Mouse (Mus musculus) forebrain, embryonic 13.5 days (tissue): ENCODE measurements around the gene Sgcb. TPM values are rescaled to one million over a fixed set of nuclear protein-coding genes. Genes with fewer than 3 reads are reported as not detected.

ENCODE experiments used
- ATAC-seq: fragments of 200-750 bp; cut with Nextera tagmentation; 2 replicates; pipeline ENCODE4 v1.8.0; 2017
- H3K27ac ChIP-seq: fragments of 300-500 bp; sonication (generic); 2 replicates; pipeline ENCODE4 v1.5.1; 2015; ENCODE audit warnings: inconsistent platforms, mild to moderate bottlenecking, moderate library complexity
- H3K27me3 ChIP-seq: fragments of 300-500 bp; sonication (generic); 2 replicates; pipeline ENCODE4 v1.6.1; 2015; ENCODE audit warnings: mild to moderate bottlenecking, inconsistent platforms
- H3K36me3 ChIP-seq: fragments of 300-500 bp; sonication (generic); 2 replicates; pipeline ENCODE4 v1.6.1; 2015; ENCODE audit warnings: mild to moderate bottlenecking, inconsistent platforms; ENCODE audit not compliant: poor library complexity, severe bottlenecking
- H3K4me1 ChIP-seq: fragments of 300-500 bp; sonication (generic); 2 replicates; pipeline ENCODE4 v1.6.1; 2015; ENCODE audit warnings: inconsistent platforms
- H3K4me2 ChIP-seq: fragments of 300-500 bp; sonication (generic); 2 replicates; pipeline ENCODE4 v1.6.1; 2015; ENCODE audit warnings: inconsistent platforms, mild to moderate bottlenecking, moderate library complexity
- H3K4me3 ChIP-seq: fragments of 300-500 bp; sonication (generic); 2 replicates; pipeline ENCODE4 v1.5.1; 2015; ENCODE audit warnings: mild to moderate bottlenecking, inconsistent platforms
- H3K9ac ChIP-seq: fragments of 300-500 bp; sonication (generic); 2 replicates; pipeline ENCODE4 v1.6.1; 2015; ENCODE audit warnings: mild to moderate bottlenecking, inconsistent platforms
- H3K9me3 ChIP-seq: fragments of 300-500 bp; sonication (generic); replicated peaks from 2 replicates; pipeline ENCODE4 v1.6.1; 2016; ENCODE audit warnings: inconsistent platforms
- WGBS: fragments of 180-500 bp; shearing (Covaris S2); methylation state at CpG from one replicate; pipeline ENCODE4 v1.1.7; 2015; 5-methylcytosine and 5-hydroxymethylcytosine counted together
- polyA plus RNA-seq: library from polyadenylated mRNA; unstranded; fragments of >200 nt; fragmentation: Nextera tagmentation; extraction: Ambion mirVana; gene quantifications from 2 replicates; pipeline ENCODE4 v1.2.1, GENCODE M21; 2015

Sgcb gene
- polyA plus RNA-seq, 1 experiment from 2014 or later: 20.5 TPM

GRCm38 (mm10) chr5:73669386-73669785 lies 21.8 kb upstream of the Sgcb start:
- Histone ChIP-seq H3K4me3 (no peak overlapping the region), H3K9ac (no peak overlapping the region), H3K4me2 (peak overlapping the region; percentile 38), H3K36me3 (no peaks in the 10 kb centered on the region), H3K4me1 (no peaks in the 10 kb centered on the region), H3K27ac (no peak overlapping the region), H3K9me3 (no peaks in the 10 kb centered on the region), H3K27me3 (0 out of 2 replicates have a peak, but pooled peaks cover 2% of the 10 kb centered on the region)
- ATAC-seq: no peak
- WGBS: 52% methylated on average over 26 of the region's 26 CpGs

GRCm38 (mm10) chr5:73667877-73668276 lies 20.3 kb upstream of the Sgcb start:
- Histone ChIP-seq H3K27ac (no peak overlapping the region), H3K4me2 (no peak overlapping the region), H3K9me3 (no peaks in the 10 kb centered on the region), H3K4me1 (no peaks in the 10 kb centered on the region), H3K27me3 (0 out of 2 replicates have a peak, but pooled peaks cover 2% of the 10 kb centered on the region), H3K4me3 (no peak overlapping the region), H3K9ac (no peak overlapping the region), H3K36me3 (no peaks in the 10 kb centered on the region)
- 88% methylated on average over 2 of the region's 2 CpGs for WGBS
- no peak for ATAC-seq

- H3K27me3 ChIP-seq: 0 out of 2 replicates have a peak, but pooled peaks cover 2% of the 10 kb centered on the region
- no peak overlapping the region for H3K4me2 ChIP-seq
- H3K36me3 ChIP-seq: no peaks in the 10 kb centered on the region
- 95% methylated on average over 2 of the region's 2 CpGs for WGBS
- H3K27ac ChIP-seq: no peak overlapping the region
- no peaks in the 10 kb centered on the region for H3K4me1 ChIP-seq
- no peak overlapping the region for H3K9ac ChIP-seq
- no peaks in the 10 kb centered on the region for H3K9me3 ChIP-seq
- no peak for ATAC-seq
- no peak overlapping the region for H3K4me3 ChIP-seq
Measured at GRCm38 (mm10) chr5:73666695-73667094, 19.1 kb upstream of the Sgcb start.

DNA sequence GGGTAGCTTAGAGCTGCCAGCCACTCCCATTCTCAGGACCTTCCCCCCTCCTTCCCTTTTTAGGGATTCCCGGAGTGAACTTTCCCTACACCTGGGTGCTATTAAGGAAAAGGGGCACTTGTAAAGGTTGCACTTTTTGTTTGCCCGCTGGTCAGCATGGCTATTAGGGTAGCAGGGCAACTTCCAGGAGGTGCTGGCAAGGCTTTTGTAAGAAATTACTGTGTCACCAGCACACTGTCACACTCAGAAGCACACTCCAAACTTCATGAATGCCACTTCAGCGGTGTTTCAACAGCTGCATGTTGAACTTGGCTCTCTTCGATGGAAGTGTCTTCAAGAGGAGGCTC lies 4.2 kb upstream of the Sgcb start:
- H3K4me2 ChIP-seq: peak overlapping the region; percentile 88
- no peaks in the 10 kb centered on the region for H3K9me3 ChIP-seq
- WGBS: 2% methylated on average over 4 of the region's 4 CpGs
- no peaks in the 10 kb centered on the region for H3K36me3 ChIP-seq
- no peak for ATAC-seq
- H3K4me1 ChIP-seq: peaks cover 26% of the 10 kb centered on the region
- H3K9ac ChIP-seq: peak overlapping the region; percentile 47; the same call in 1 of the 2 replicates
- peaks cover 68% of the 10 kb centered on the region for H3K27me3 ChIP-seq
- no peak overlapping the region for H3K27ac ChIP-seq
- H3K4me3 ChIP-seq: peak overlapping the region; percentile 45

DNA sequence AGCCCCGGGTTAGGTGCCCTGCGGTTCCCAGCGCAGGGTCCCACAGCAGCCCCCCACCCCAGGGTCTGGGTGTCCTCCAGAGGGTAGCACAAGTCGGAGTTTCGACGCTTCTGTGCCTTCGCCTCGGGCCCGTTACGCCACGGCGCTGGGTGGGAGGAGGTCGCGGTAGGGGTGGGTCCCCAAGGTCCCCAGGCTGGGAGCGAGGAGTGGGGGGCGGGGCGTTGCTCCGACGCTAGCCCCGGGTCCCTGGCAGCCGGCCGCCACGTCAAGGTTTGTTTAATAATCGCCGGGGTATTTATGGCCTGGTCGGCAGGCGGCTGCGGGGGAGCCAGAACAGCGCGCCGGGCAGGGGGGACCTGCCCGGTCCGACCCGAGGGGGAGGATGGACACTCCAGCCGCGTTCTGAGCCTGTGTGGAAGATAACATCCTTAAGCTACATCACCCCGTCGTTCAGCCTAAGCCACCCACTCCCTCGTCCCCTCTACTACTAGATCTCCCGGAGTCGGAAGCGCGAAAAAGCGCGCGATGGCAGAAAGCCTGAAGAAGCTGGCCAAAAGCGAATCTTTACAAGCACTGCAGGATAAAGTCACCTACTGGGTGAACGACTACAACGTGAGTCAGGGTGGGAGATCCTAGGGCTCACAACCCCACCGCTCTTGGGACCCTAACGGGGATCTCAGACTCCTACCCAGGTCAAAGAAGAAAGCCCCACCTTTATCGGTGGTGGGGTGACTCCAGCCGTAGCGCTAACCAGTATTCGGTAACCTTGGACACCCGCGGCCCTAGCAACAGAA lies 3.7 kb upstream of the Sgcb start, which contains the start of gene Spata18:
Spata18 (plus strand) TSS at position 319 of the 794 bp plus-strand sequence.
- Histone ChIP-seq H3K36me3 (no peaks in the 10 kb centered on the region), H3K27ac (no peak within 1 kb of the TSS), H3K27me3 (peaks cover 68% of the 10 kb centered on the region), H3K4me3 (peak within 1 kb of the TSS; percentile 45), H3K9ac (peak within 1 kb of the TSS; percentile 47), H3K4me2 (peak within 1 kb of the TSS; percentile 88), H3K9me3 (no peaks in the 10 kb centered on the region), H3K4me1 (peaks cover 32% of the 10 kb centered on the region)
- WGBS: under 1% methylated on average over 53 of the region's 57 CpGs
- 0 out of 2 replicates have a peak, but pooled peaks have one; percentile 11 for ATAC-seq

GRCm38 (mm10) chr5:73650365-73650964 lies 2.9 kb upstream of the Sgcb start:
- Histone ChIP-seq H3K27me3 (peaks cover 68% of the 10 kb centered on the region), H3K4me2 (peak overlapping the region; percentile 88), H3K4me1 (peaks cover 33% of the 10 kb centered on the region), H3K36me3 (no peaks in the 10 kb centered on the region), H3K9me3 (no peaks in the 10 kb centered on the region), H3K27ac (no peak overlapping the region), H3K4me3 (peak overlapping the region; percentile 45), H3K9ac (peak overlapping the region; percentile 47; the same call in 1 of the 2 replicates)
- under 1% methylated on average over 15 of the region's 15 CpGs for WGBS
- no peak for ATAC-seq

- H3K4me2 ChIP-seq: no peak overlapping the region
- no peak for ATAC-seq
Measured at GRCm38 (mm10) chr5:73642091-73642490, 5.5 kb downstream of the Sgcb start.

GRCm38 (mm10) chr5:73641058-73641457 lies 6.5 kb downstream of the Sgcb start:
- Histone ChIP-seq H3K4me2 (no peak overlapping the region), H3K4me3 (no peak overlapping the region), H3K36me3 (peaks cover 33% of the 10 kb centered on the region), H3K27ac (no peak overlapping the region), H3K9ac (no peak overlapping the region), H3K9me3 (no peaks in the 10 kb centered on the region), H3K4me1 (peaks cover 4% of the 10 kb centered on the region; the same call in 1 of the 2 replicates), H3K27me3 (no peaks in the 10 kb centered on the region)
- ATAC-seq: no peak
- 97% methylated on average over 3 of the region's 3 CpGs for WGBS

More at GRCm38 (mm10) chr5:73642091-73642490, 5.5 kb downstream of the Sgcb start:
- no peaks in the 10 kb centered on the region for H3K27me3 ChIP-seq
- H3K9ac ChIP-seq: no peak overlapping the region
- no peak overlapping the region for H3K4me3 ChIP-seq
- 84% methylated on average over 4 of the region's 4 CpGs for WGBS
- no peak overlapping the region for H3K27ac ChIP-seq
- peaks cover 13% of the 10 kb centered on the region for H3K4me1 ChIP-seq
- H3K9me3 ChIP-seq: no peaks in the 10 kb centered on the region
- peaks cover 33% of the 10 kb centered on the region for H3K36me3 ChIP-seq

DNA sequence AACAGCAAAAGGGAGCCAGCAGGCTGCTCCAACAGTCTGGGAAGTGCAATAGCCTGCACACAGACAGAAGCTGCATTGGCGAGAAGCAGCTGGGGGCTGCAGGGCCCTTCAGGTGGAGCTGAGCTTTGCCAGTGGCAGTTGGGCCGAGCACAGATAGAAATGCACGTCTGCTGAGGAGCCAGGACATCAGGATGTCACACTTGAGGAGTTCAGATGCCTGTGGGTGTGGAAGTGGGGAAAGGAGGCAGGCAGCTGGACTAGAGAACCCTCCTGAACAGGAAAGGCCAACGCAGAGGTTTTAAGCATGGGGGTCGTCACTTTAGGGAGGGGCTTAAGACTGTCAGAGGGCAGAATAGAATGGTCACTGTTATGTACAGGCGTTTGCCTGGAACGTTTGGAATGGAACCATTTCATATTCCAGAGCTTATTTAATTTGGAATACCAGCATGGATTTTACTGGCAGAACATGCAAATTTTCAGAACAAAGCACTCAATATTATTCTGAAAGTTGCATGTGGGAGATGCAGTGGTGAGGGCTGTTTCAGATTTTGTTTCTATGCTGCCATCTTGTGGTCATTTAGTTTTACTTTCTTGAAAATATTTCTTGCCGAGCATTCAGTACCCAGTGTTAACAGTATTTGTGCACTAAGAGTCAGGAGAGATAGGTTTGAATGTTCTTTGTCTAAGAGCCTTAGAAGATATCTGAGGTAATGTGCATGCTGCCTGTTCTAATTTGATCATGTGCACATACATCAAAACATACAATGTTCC lies 10.1 kb downstream of the Sgcb start:
- H3K4me2 ChIP-seq: no peak overlapping the region
- H3K9ac ChIP-seq: no peak overlapping the region
- H3K27ac ChIP-seq: no peak overlapping the region
- H3K4me3 ChIP-seq: no peak overlapping the region
- no peaks in the 10 kb centered on the region for H3K27me3 ChIP-seq
- peaks cover 4% of the 10 kb centered on the region; the same call in 1 of the 2 replicates for H3K4me1 ChIP-seq
- peaks cover 49% of the 10 kb centered on the region for H3K36me3 ChIP-seq
- 43% methylated on average over 8 of the region's 8 CpGs for WGBS
- peak; percentile 80 for ATAC-seq
- no peaks in the 10 kb centered on the region for H3K9me3 ChIP-seq

DNA sequence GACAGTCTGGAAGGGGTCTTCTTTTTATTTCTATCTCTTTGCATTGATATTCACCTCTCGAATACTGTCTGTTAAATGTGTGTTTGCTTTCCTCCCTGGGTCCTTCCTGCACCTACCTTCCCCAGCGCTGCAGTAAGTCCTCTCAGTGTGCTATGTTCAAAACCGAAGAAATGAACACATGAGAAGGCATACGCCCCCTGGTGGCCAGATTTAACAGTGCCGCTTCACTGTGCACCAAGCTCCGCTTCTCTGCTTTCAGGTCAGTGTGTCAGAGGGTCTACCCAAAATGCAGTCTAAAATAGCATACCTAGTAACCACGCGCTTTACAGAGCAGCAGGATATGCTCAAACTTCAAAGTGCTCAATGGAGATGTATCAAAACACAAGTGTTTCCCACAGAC lies 14.4 kb downstream of the Sgcb start:
- H3K9ac ChIP-seq: no peak overlapping the region
- H3K9me3 ChIP-seq: no peaks in the 10 kb centered on the region
- no peak; the same call in 1 of the 2 replicates for ATAC-seq
- no peaks in the 10 kb centered on the region for H3K27me3 ChIP-seq
- WGBS: 56% methylated on average over 8 of the region's 8 CpGs
- H3K4me3 ChIP-seq: no peak overlapping the region
- no peak overlapping the region for H3K27ac ChIP-seq
- peaks cover 10% of the 10 kb centered on the region for H3K4me1 ChIP-seq
- H3K4me2 ChIP-seq: no peak overlapping the region
- peaks cover 20% of the 10 kb centered on the region for H3K36me3 ChIP-seq

- H3K4me2 ChIP-seq: no peak within 1 kb of the TSS
- H3K27ac ChIP-seq: no peak within 1 kb of the TSS
- H3K4me3 ChIP-seq: no peak within 1 kb of the TSS
- no peaks in the 10 kb centered on the region for H3K27me3 ChIP-seq
- no peak for ATAC-seq
- H3K36me3 ChIP-seq: peaks cover 20% of the 10 kb centered on the region
- H3K4me1 ChIP-seq: peaks cover 7% of the 10 kb centered on the region
- H3K9me3 ChIP-seq: no peaks in the 10 kb centered on the region
- 76% methylated on average over 8 of the region's 8 CpGs for WGBS
- no peak within 1 kb of the TSS for H3K9ac ChIP-seq
Measured at GRCm38 (mm10) chr5:73632291-73632690, 15.3 kb downstream of the Sgcb start, which contains the start of gene Lrrc66. Gene Lrrc66, minus strand, starts transcription at chr5:73632526.
